ENCODE assay signal across 18 mouse cellular contexts in genomic region chr14:25190680-25191270, GRCm38 (mm10).
DNase-seq lines count a peak whose midpoint lies in the region; ATAC-seq and TF ChIP-seq lines count a peak whose summit lies in the region.
"Had no signal": no experiment of that assay in that cellular context is flagged by ENCODE, and none has a peak within 500 bp of the region (broad histone marks: within the 10 kb centered on the region; RNA-seq: fewer than 3 reads in every experiment).

No protein-coding gene starts in this region.

- peak overlapping the region; percentile 22; the same call in 1 of the 2 replicates for H3K27ac ChIP-seq in kidney, embryonic 15.5 days
- 0 out of 2 replicates have a peak overlapping the region, but pooled peaks have one; percentile 2 for H3K27ac ChIP-seq in embryonic facial prominence, embryonic 12.5 days
- H3K27ac ChIP-seq in embryonic facial prominence, embryonic 14.5 days (replicated peaks; ENCODE audit: low read depth, low read length): peak overlapping the region; percentile 16; the same call in 1 of the 2 replicates
- peak overlapping the region; percentile 56; the same call in 1 of the 2 replicates for H3K27ac ChIP-seq in limb, embryonic 12.5 days
- H3K27ac ChIP-seq in thymus, adult 2 months (ENCODE audit: control insufficient read depth, insufficient read depth, low read length): no peak overlapping the region
- H3K27ac ChIP-seq: liver, embryonic 13.5 days; lung, embryonic 15.5 days; midbrain, embryonic 15.5 days; stomach, postnatal 0 days had no signal

- no peak for DNase-seq in kidney, postnatal 10 days
- peak; percentile 60 for DNase-seq in embryonic facial prominence, embryonic 14.5 days (ENCODE audit: low spot score)
- DNase-seq in heart, postnatal 4 days: no peak
- DNase-seq in thymus, adult 2 months: no peak
- DNase-seq: adrenal gland, postnatal 36 days; cerebellum, adult 8-10 months; heart, postnatal 36 days; kidney, adult 8-10 months; liver, embryonic 13.5 days; thymus, postnatal 14 days had no signal

- no peak overlapping the region for H3K4me3 ChIP-seq in kidney, embryonic 15.5 days (replicated peaks)
- H3K4me3 ChIP-seq in embryonic facial prominence, embryonic 12.5 days: no peak overlapping the region
- H3K4me3 ChIP-seq in embryonic facial prominence, embryonic 14.5 days (ENCODE audit: low read depth, low read length): no peak overlapping the region
- H3K4me3 ChIP-seq in limb, embryonic 12.5 days (replicated peaks): no peak overlapping the region
- no peak overlapping the region for H3K4me3 ChIP-seq in thymus, adult 2 months (ENCODE audit: control insufficient read depth, insufficient read depth, low read length)
- H3K4me3 ChIP-seq: heart, embryonic 12.5 days; liver, embryonic 13.5 days; lung, embryonic 15.5 days; midbrain, embryonic 15.5 days had no signal

- H3K9me3 ChIP-seq in kidney, embryonic 15.5 days (replicated peaks): no peaks in the 10 kb centered on the region
- H3K9me3 ChIP-seq in embryonic facial prominence, embryonic 12.5 days: no peaks in the 10 kb centered on the region
- no peaks in the 10 kb centered on the region for H3K9me3 ChIP-seq in embryonic facial prominence, embryonic 14.5 days (ENCODE audit: control insufficient read depth, low read length)
- no peaks in the 10 kb centered on the region for H3K9me3 ChIP-seq in limb, embryonic 12.5 days
- H3K9me3 ChIP-seq: heart, embryonic 12.5 days; liver, embryonic 13.5 days; lung, embryonic 15.5 days; midbrain, embryonic 15.5 days had no signal

- TF ChIP-seq POLR2A in thymus, adult 2 months (IDR thresholded peaks at IDR 0.05; ENCODE audit: control insufficient read depth, extremely low read depth, insufficient read depth, low read length, poor library complexity): no peak

- no peak overlapping the region for H3K4me2 ChIP-seq in kidney, embryonic 15.5 days
- H3K4me2 ChIP-seq in embryonic facial prominence, embryonic 12.5 days (replicated peaks): no peak overlapping the region
- H3K4me2 ChIP-seq in embryonic facial prominence, embryonic 14.5 days (ENCODE audit: low read depth, low read length): no peak overlapping the region
- H3K4me2 ChIP-seq in limb, embryonic 12.5 days: no peak overlapping the region
- H3K4me2 ChIP-seq: heart, embryonic 12.5 days; liver, embryonic 13.5 days; lung, embryonic 15.5 days; midbrain, embryonic 15.5 days had no signal

- H3K9ac ChIP-seq in kidney, embryonic 15.5 days: no peak overlapping the region
- H3K9ac ChIP-seq in embryonic facial prominence, embryonic 12.5 days: no peak overlapping the region
- no peak overlapping the region for H3K9ac ChIP-seq in embryonic facial prominence, embryonic 14.5 days (ENCODE audit: low read depth, low read length)
- H3K9ac ChIP-seq in limb, embryonic 12.5 days (replicated peaks): no peak overlapping the region
- H3K9ac ChIP-seq: heart, embryonic 12.5 days; liver, embryonic 13.5 days; lung, embryonic 15.5 days; midbrain, embryonic 15.5 days had no signal

- no peaks in the 10 kb centered on the region for H3K36me3 ChIP-seq in kidney, embryonic 15.5 days
- no peaks in the 10 kb centered on the region for H3K36me3 ChIP-seq in embryonic facial prominence, embryonic 12.5 days
- H3K36me3 ChIP-seq in embryonic facial prominence, embryonic 14.5 days (ENCODE audit: control insufficient read depth, insufficient read depth, low read length): no peaks in the 10 kb centered on the region
- H3K36me3 ChIP-seq in limb, embryonic 12.5 days: no peaks in the 10 kb centered on the region
- no peaks in the 10 kb centered on the region for H3K36me3 ChIP-seq in thymus, adult 2 months (ENCODE audit: control insufficient read depth, insufficient read depth, low read length)
- H3K36me3 ChIP-seq: heart, embryonic 12.5 days; liver, embryonic 13.5 days; lung, embryonic 15.5 days; midbrain, embryonic 15.5 days had no signal

- ATAC-seq in kidney, embryonic 15.5 days (replicated peaks; ENCODE audit: low FRiP score): no peak
- ATAC-seq in embryonic facial prominence, embryonic 12.5 days (ENCODE audit: insufficient number of reproducible peaks, insufficient read depth, low FRiP score, low TSS enrichment): no peak
- ATAC-seq in embryonic facial prominence, embryonic 14.5 days (ENCODE audit: low read depth): peak; percentile 26; the same call in 1 of the 2 replicates
- no peak for ATAC-seq in limb, embryonic 12.5 days (ENCODE audit: insufficient number of reproducible peaks, insufficient read depth, low FRiP score, low TSS enrichment, low read depth)
- ATAC-seq: inflammation-experienced regulatory T-cells, adult 6 months; midbrain, embryonic 15.5 days had no signal

- peaks cover 29% of the 10 kb centered on the region for H3K4me1 ChIP-seq in kidney, embryonic 15.5 days
- peaks cover 23% of the 10 kb centered on the region for H3K4me1 ChIP-seq in embryonic facial prominence, embryonic 12.5 days
- peaks cover 13% of the 10 kb centered on the region for H3K4me1 ChIP-seq in embryonic facial prominence, embryonic 14.5 days (ENCODE audit: control insufficient read depth, insufficient read depth, low read length)
- peaks cover 39% of the 10 kb centered on the region for H3K4me1 ChIP-seq in limb, embryonic 12.5 days (replicated peaks)
- no peaks in the 10 kb centered on the region for H3K4me1 ChIP-seq in thymus, adult 2 months (replicated peaks; ENCODE audit: control insufficient read depth, insufficient read depth, low read length)
- H3K4me1 ChIP-seq: liver, embryonic 13.5 days had no signal

- H3K27me3 ChIP-seq in kidney, embryonic 15.5 days: no peaks in the 10 kb centered on the region
- no peaks in the 10 kb centered on the region for H3K27me3 ChIP-seq in embryonic facial prominence, embryonic 12.5 days
- no peaks in the 10 kb centered on the region for H3K27me3 ChIP-seq in embryonic facial prominence, embryonic 14.5 days (replicated peaks; ENCODE audit: control insufficient read depth, insufficient read depth, low read length)
- no peaks in the 10 kb centered on the region; the same call in 1 of the 2 replicates for H3K27me3 ChIP-seq in limb, embryonic 12.5 days
- no peaks in the 10 kb centered on the region for H3K27me3 ChIP-seq in thymus, adult 2 months (ENCODE audit: control insufficient read depth, insufficient read depth, low read length)
- H3K27me3 ChIP-seq: heart, embryonic 12.5 days; liver, embryonic 13.5 days; lung, embryonic 15.5 days; midbrain, embryonic 15.5 days had no signal

- TF ChIP-seq CTCF in thymus, adult 2 months (IDR thresholded peaks at IDR 0.05; ENCODE audit: borderline replicate concordance, control insufficient read depth, extremely low read depth, insufficient read depth, low read length, poor library complexity): no peak

- 77% methylated on average over 10 of the region's 10 CpGs for WGBS in kidney, embryonic 15.5 days
- WGBS in embryonic facial prominence, embryonic 12.5 days: 83% methylated on average over 10 of the region's 10 CpGs
- WGBS in embryonic facial prominence, embryonic 14.5 days: 83% methylated on average over 10 of the region's 10 CpGs
- 85% methylated on average over 10 of the region's 10 CpGs for WGBS in limb, embryonic 12.5 days
- 92% methylated on average over 10 of the region's 10 CpGs for WGBS in thymus, adult 2 months
